8 mouse cellular contexts compared by ENCODE assay signal in the genomic region with DNA sequence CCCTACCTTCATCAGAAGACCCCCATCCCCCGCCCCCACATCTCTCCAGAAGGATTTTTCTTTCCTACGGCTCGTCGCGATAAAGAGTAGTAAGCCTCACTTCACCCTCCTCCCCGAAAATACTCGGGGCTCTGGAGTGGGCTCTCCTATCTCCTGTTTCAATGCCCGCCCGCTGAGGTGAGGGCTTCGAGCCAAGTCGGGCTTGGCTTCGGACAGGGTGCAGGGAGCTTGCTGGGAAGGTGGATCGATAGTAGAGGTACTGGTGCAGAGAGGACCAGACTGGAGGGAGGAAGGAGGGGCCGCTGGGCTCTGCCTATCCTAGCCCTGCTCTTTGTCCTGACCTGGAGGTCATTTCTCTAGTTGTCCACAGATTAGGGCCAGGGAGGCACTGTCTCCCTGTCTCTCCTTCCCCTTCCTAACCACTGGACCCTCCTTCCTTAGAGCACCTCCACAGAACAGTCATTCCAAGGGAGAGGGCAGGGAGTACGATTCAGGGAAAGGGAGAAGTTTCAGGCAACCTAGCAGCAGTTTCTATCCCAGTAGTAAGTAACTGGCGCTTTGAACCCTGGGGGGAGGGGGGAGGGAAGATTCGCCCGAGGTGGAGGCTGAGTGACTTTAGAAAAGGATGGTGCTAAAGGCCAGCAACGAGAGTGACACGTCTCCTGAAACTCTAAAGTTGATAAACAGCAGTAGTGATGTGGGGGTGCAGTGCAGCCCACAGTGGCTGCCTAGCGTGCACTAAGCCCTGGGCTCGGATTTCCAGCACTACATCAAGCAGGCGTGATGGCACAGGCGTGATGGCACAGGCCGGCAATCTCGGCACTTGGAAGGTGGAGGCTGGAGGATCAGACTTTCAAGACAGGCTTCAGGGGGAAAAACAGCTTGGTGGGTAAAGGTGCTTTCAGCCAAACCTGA. TPM values are rescaled to one million over a fixed set of nuclear protein-coding genes. Genes with fewer than 3 reads are reported as not detected.
A peak's percentile ranks its signal among the peaks of the same experiment; 100 is the strongest.
DNase-seq lines count a peak whose midpoint lies in the region; ATAC-seq and TF ChIP-seq lines count a peak whose summit lies in the region.

No protein-coding gene starts in this region.

- ATAC-seq in inflammation-experienced regulatory T-cells, adult 6 months, result no peak

- peak overlapping the region; percentile 86 for H3K4me3 ChIP-seq in lung, adult 2 months (replicated peaks; ENCODE audit: extremely low read depth, low read depth, low read length)

- H3K4me1 ChIP-seq in lung, adult 2 months (ENCODE audit: control insufficient read depth, insufficient read depth, low read length), result peaks cover 43% of the 10 kb centered on the region

- TF ChIP-seq CTCF in lung, adult 2 months (IDR thresholded peaks at IDR 0.05; ENCODE audit: insufficient read depth, low read length), result no peak

- peak; percentile 67 to 80 for DNase-seq in adrenal gland, adult (ENCODE audit: inconsistent age in 2 of 2, low spot score in 1 of 2)
- DNase-seq in adrenal gland, adult 8-10 months, result no peak
- DNase-seq in cerebellum, adult 9-10 months, result peak; percentile 84
- peak; percentile 59 for DNase-seq in gastrocnemius, postnatal 25 days
- DNase-seq in kidney, adult 11 months, result peak; percentile 66
- peak; percentile 55 for DNase-seq in lung, adult 2 months
- peak; percentile 55 for DNase-seq in retina, postnatal 1 day

- WGBS in lung, adult 2 months, result 9% methylated on average over 26 of the region's 26 CpGs

- TF ChIP-seq POLR2A in lung, adult 2 months (IDR thresholded peaks at IDR 0.05; ENCODE audit: borderline replicate concordance, extremely low read depth, low read depth, low read length), result no peak

RNA-seq across cellular contexts. Expression of a gene that starts 1.1 kb away (rescaled TPM):
- total RNA-seq in adrenal gland, adult 8-10 months (2022), result 10 to 100 TPM; 55.4 to 81.7 (median 66.8) TPM
- total RNA-seq in gastrocnemius, postnatal 25 days (2021), result 100 to 1,000 TPM; 166 to 187 TPM
- 153 and 194 TPM in 2 replicates for polyA plus RNA-seq in lung, adult 2 months (2012; rRNA removed)
- 1 to 10 TPM; 3.2 to 6.6 (median 5.1) TPM for polyA plus RNA-seq in inflammation-experienced regulatory T-cells, adult 6 months (2017; shearing (Covaris generic))

RNA-seq across cellular contexts. Expression of a gene that starts 4.9 kb away (rescaled TPM):
- 100 to 1,000 TPM in 1 of 4 experiments, 10 to 100 TPM in 3; 94.1 to 101 (median 96.2) TPM for total RNA-seq in adrenal gland, adult 8-10 months (2022)
- 10 to 100 TPM; 18.0 to 21.0 TPM for total RNA-seq in gastrocnemius, postnatal 25 days (2021)
- polyA plus RNA-seq in lung, adult 2 months (2012; rRNA removed), result 31.7 and 51.1 TPM in 2 replicates
- polyA plus RNA-seq in inflammation-experienced regulatory T-cells, adult 6 months (2017; shearing (Covaris generic)), result 10 to 100 TPM; 55.8 to 71.3 (median 70.8) TPM

RNA-seq across cellular contexts. Expression of a gene that starts 29.4 kb away (rescaled TPM):
- total RNA-seq in adrenal gland, adult 8-10 months (2022), result 1 to 10 TPM; 3.5 to 4.6 (median 4.0) TPM
- 1 to 10 TPM in 1 of 2 experiments, under 1 TPM in 1; 0.96 to 3.9 TPM for total RNA-seq in gastrocnemius, postnatal 25 days (2021)
- polyA plus RNA-seq in lung, adult 2 months (2012; rRNA removed), result 3.5 and 4.4 TPM in 2 replicates
- polyA plus RNA-seq in inflammation-experienced regulatory T-cells, adult 6 months (2017; shearing (Covaris generic)), result not detected

RNA-seq across cellular contexts. Expression of a gene that starts 54.7 kb away (rescaled TPM):
- total RNA-seq in adrenal gland, adult 8-10 months (2022), result 100 to 1,000 TPM; 203 to 250 (median 221) TPM
- total RNA-seq in gastrocnemius, postnatal 25 days (2021), result 10 to 100 TPM; 90.9 to 92.4 TPM
- 40.0 and 62.8 TPM in 2 replicates for polyA plus RNA-seq in lung, adult 2 months (2012; rRNA removed)
- polyA plus RNA-seq in inflammation-experienced regulatory T-cells, adult 6 months (2017; shearing (Covaris generic)), result 100 to 1,000 TPM; 198 to 359 (median 205) TPM

Comparison
In these comparisons a context has a peak if more than half of its experiments do, and no peak if none do; other contexts are left out.
1. RNA of a gene that starts 4.9 kb away (total RNA-seq): 94.1 to 101 TPM in adrenal gland, adult 8-10 months; 18.0 to 21.0 TPM in gastrocnemius, postnatal 25 days; every median in the first group is over 4 times any median in the second.